Mouse (Mus musculus) MEL (cell line): ENCODE data around the gene Slc6a1. TPM values are rescaled to one million over a fixed set of nuclear protein-coding genes. Genes with fewer than 3 reads are reported as not detected.

Source experiments
- DNase-seq: peaks from one replicate; pipeline ENCODE4 v3.0.0; 2011; ENCODE audit warnings: low read depth, low spot score
- H3K27ac ChIP-seq: 2 replicates; pipeline ENCODE4 v1.5.1; 2012; ENCODE audit warnings: low read depth, mild to moderate bottlenecking, control low read depth, low read length, moderate library complexity; ENCODE audit not compliant: control insufficient read depth
- H3K27me3 ChIP-seq, 2 experiments: fragments of 150-350 bp in 1 of 2; sonication (generic) in 1 of 2; 2 replicates each; pipeline ENCODE4 v1.6.1; 2012; ENCODE audit warnings: low read length in 2 of 2, mild to moderate bottlenecking in 2 of 2, improper control_type of control experiment in 1 of 2, moderate library complexity in 1 of 2; ENCODE audit not compliant: insufficient read depth in 2 of 2, control insufficient read depth in 1 of 2
- H3K36me3 ChIP-seq, 2 experiments: 2 replicates each; pipeline ENCODE4 v1.6.1; 2012 to 2014; ENCODE audit warnings: low read length in 2 of 2, improper control_type of control experiment in 1 of 2, inconsistent platforms in 1 of 2, mild to moderate bottlenecking in 1 of 2; ENCODE audit not compliant: insufficient read depth in 2 of 2, control insufficient read depth in 1 of 2
- H3K4me1 ChIP-seq, 2 experiments: fragments of 150-350 bp in 1 of 2; sonication (generic) in 1 of 2; 2 replicates each; pipeline ENCODE4 v1.6.1; 2012; ENCODE audit warnings: low read length in 2 of 2, improper control_type of control experiment in 1 of 2, mild to moderate bottlenecking in 1 of 2; ENCODE audit not compliant: insufficient read depth in 2 of 2, control insufficient read depth in 1 of 2
- H3K4me3 ChIP-seq, 2 experiments: fragments of 150-350 bp in 1 of 2; sonication (generic) in 1 of 2; 2 replicates each; pipeline ENCODE4 v1.5.1; 2012; ENCODE audit warnings: low read depth in 2 of 2, low read length in 2 of 2, mild to moderate bottlenecking in 2 of 2, moderate library complexity in 2 of 2, control low read depth in 1 of 2, improper control_type of control experiment in 1 of 2; ENCODE audit not compliant: control insufficient read depth in 1 of 2, insufficient read depth in 1 of 2
- H3K79me2 ChIP-seq: 2 replicates; pipeline ENCODE4 v1.6.1; 2012; ENCODE audit warnings: mild to moderate bottlenecking, low read length, moderate library complexity; ENCODE audit not compliant: control insufficient read depth, poor library complexity, insufficient read depth
- H3K9ac ChIP-seq: 2 replicates; pipeline ENCODE4 v1.6.1; 2012; ENCODE audit warnings: low read depth, mild to moderate bottlenecking, control low read depth, low read length, moderate library complexity; ENCODE audit not compliant: control insufficient read depth, poor library complexity, severe bottlenecking
- H3K9me3 ChIP-seq: fragments of 150-350 bp; sonication (generic); replicated peaks from 2 replicates; pipeline ENCODE4 v1.6.1; 2012; ENCODE audit warnings: mild to moderate bottlenecking, low read length, improper control_type of control experiment, moderate library complexity; ENCODE audit not compliant: insufficient read depth
- CHD1 ChIP-seq: IDR thresholded peaks from 2 replicates; pipeline ENCODE4 v1.6.1; 2012; ENCODE audit warnings: low read depth, mild to moderate bottlenecking, inconsistent platforms, low read length, improper control_type of control experiment
- CHD2 ChIP-seq: IDR thresholded peaks from 2 replicates; pipeline ENCODE4 v1.6.1; 2011; ENCODE audit warnings: low read length, improper control_type of control experiment
- CTCF ChIP-seq, 3 experiments: IDR thresholded peaks in 2 of 3; conservative IDR thresholded peaks in 1 of 3; 2 replicates each; pipeline ENCODE4 v1.5.1; 2011 to 2012; ENCODE audit warnings: low read length in 3 of 3, low read depth in 2 of 3, mild to moderate bottlenecking in 2 of 3, improper control_type of control experiment in 1 of 3, inconsistent platforms in 1 of 3, mixed read lengths in 1 of 3, moderate library complexity in 1 of 3; ENCODE audit not compliant: control insufficient read depth in 1 of 3, insufficient read depth in 1 of 3, poor library complexity in 1 of 3, severe bottlenecking in 1 of 3
- E2F4 ChIP-seq: IDR thresholded peaks from 2 replicates; pipeline ENCODE4 v1.6.1; 2011; ENCODE audit warnings: low read depth, low read length, improper control_type of control experiment, borderline replicate concordance
- ELF1 ChIP-seq: IDR thresholded peaks from 2 replicates; pipeline ENCODE4 v1.6.1; 2014; ENCODE audit warnings: low read depth, mild to moderate bottlenecking, inconsistent platforms, low read length, improper control_type of control experiment, moderate library complexity
- EP300 ChIP-seq, 2 experiments: IDR thresholded peaks; 2 replicates each; pipeline ENCODE4 v1.6.1; 2011; ENCODE audit warnings: improper control_type of control experiment in 2 of 2, low read length in 2 of 2, low read depth in 1 of 2, mild to moderate bottlenecking in 1 of 2
- ETS1 ChIP-seq: IDR thresholded peaks from 2 replicates; pipeline ENCODE4 v1.6.1; 2012; ENCODE audit warnings: low read depth, mild to moderate bottlenecking, inconsistent platforms, low read length, improper control_type of control experiment, moderate library complexity
- GATA1 ChIP-seq: IDR thresholded peaks from 2 replicates; pipeline ENCODE4 v1.6.1; 2011; ENCODE audit warnings: low read depth, low read length, improper control_type of control experiment
- JUND ChIP-seq: IDR thresholded peaks from 2 replicates; pipeline ENCODE4 v1.6.1; 2011; ENCODE audit warnings: low read depth, mild to moderate bottlenecking, improper control_type of control experiment, low read length
- MAFK ChIP-seq: IDR thresholded peaks from 2 replicates; pipeline ENCODE4 v1.6.1; 2011; ENCODE audit warnings: low read depth, mild to moderate bottlenecking, low read length, improper control_type of control experiment, borderline replicate concordance
- MAX ChIP-seq: IDR thresholded peaks from 2 replicates; pipeline ENCODE4 v1.6.1; 2011; ENCODE audit warnings: low read length, improper control_type of control experiment
- MAZ ChIP-seq: IDR thresholded peaks from 2 replicates; pipeline ENCODE4 v1.6.1; 2012; ENCODE audit warnings: low read depth, mild to moderate bottlenecking, inconsistent platforms, low read length, improper control_type of control experiment
- MEF2A ChIP-seq: IDR thresholded peaks from 2 replicates; pipeline ENCODE4 v1.6.1; 2014; ENCODE audit warnings: low read depth, mild to moderate bottlenecking, inconsistent platforms, low read length, improper control_type of control experiment; ENCODE audit not compliant: poor library complexity, insufficient replicate concordance, severe bottlenecking; ENCODE audit errors: extremely low read depth
- MXI1 ChIP-seq: IDR thresholded peaks from 2 replicates; pipeline ENCODE4 v1.6.1; 2011; ENCODE audit warnings: mild to moderate bottlenecking, low read depth, low read length, improper control_type of control experiment
- MYB ChIP-seq: IDR thresholded peaks from 2 replicates; pipeline ENCODE4 v1.6.1; 2011; ENCODE audit warnings: mild to moderate bottlenecking, low read depth, low read length, improper control_type of control experiment
- NELFE ChIP-seq: IDR thresholded peaks from 2 replicates; pipeline ENCODE4 v1.6.1; 2011; ENCODE audit warnings: low read depth, low read length, improper control_type of control experiment
- NRF1 ChIP-seq: IDR thresholded peaks from 2 replicates; pipeline ENCODE4 v1.6.1; 2014; ENCODE audit warnings: low read depth, mild to moderate bottlenecking, inconsistent platforms, low read length, improper control_type of control experiment, moderate library complexity; ENCODE audit not compliant: poor library complexity, insufficient read depth, severe bottlenecking
- POLR2A ChIP-seq, 2 experiments: IDR thresholded peaks; 2 replicates each; pipeline ENCODE4 v1.6.1; 2011 to 2012; ENCODE audit warnings: low read length in 2 of 2, mild to moderate bottlenecking in 2 of 2, control low read depth in 1 of 2, improper control_type of control experiment in 1 of 2, low read depth in 1 of 2, moderate library complexity in 1 of 2; ENCODE audit not compliant: control insufficient read depth in 1 of 2, insufficient read depth in 1 of 2, poor library complexity in 1 of 2
- POLR2AphosphoS5 ChIP-seq: IDR thresholded peaks from 2 replicates; pipeline ENCODE4 v1.6.1; 2012; ENCODE audit warnings: low read depth, borderline replicate concordance, mild to moderate bottlenecking, inconsistent platforms, low read length, moderate library complexity, mixed read lengths
- RAD21 ChIP-seq: IDR thresholded peaks from 2 replicates; pipeline ENCODE4 v1.6.1; 2011; ENCODE audit warnings: mild to moderate bottlenecking, low read depth, low read length, improper control_type of control experiment
- RCOR1 ChIP-seq: IDR thresholded peaks from 2 replicates; pipeline ENCODE4 v1.6.1; 2012; ENCODE audit warnings: low read depth, mild to moderate bottlenecking, inconsistent platforms, low read length, improper control_type of control experiment
- SIN3A ChIP-seq: IDR thresholded peaks from 2 replicates; pipeline ENCODE4 v1.6.1; 2012; ENCODE audit warnings: low read length, improper control_type of control experiment, inconsistent platforms
- SMC3 ChIP-seq: IDR thresholded peaks from 2 replicates; pipeline ENCODE4 v1.6.1; 2011; ENCODE audit warnings: low read depth, low read length, improper control_type of control experiment
- TBP ChIP-seq: IDR thresholded peaks from 2 replicates; pipeline ENCODE4 v1.8.0; 2011; ENCODE audit warnings: low read depth, low read length, improper control_type of control experiment
- USF2 ChIP-seq, 2 experiments: IDR thresholded peaks; 2 replicates each; pipeline ENCODE4 v1.6.1; 2011 to 2012; ENCODE audit warnings: improper control_type of control experiment in 2 of 2, low read length in 2 of 2, borderline replicate concordance in 1 of 2, inconsistent platforms in 1 of 2, low read depth in 1 of 2, mild to moderate bottlenecking in 1 of 2; ENCODE audit not compliant: insufficient read depth in 1 of 2
- ZC3H11A ChIP-seq: IDR thresholded peaks from 2 replicates; pipeline ENCODE4 v1.6.1; 2012; ENCODE audit warnings: low read depth, mild to moderate bottlenecking, inconsistent platforms, low read length, improper control_type of control experiment
- ZNF384 ChIP-seq: IDR thresholded peaks from 2 replicates; pipeline ENCODE4 v1.6.1; 2012; ENCODE audit warnings: low read depth, mild to moderate bottlenecking, inconsistent platforms, low read length, improper control_type of control experiment
- polyA plus RNA-seq, 2 experiments: library from polyadenylated mRNA; stranded (reverse) in 1 of 2; unstranded in 1 of 2; fragments of >175 nt in 1 of 2; fragments of >200 nt in 1 of 2; gene quantifications; 2 replicates each; pipeline versions ENCODE4 v1.2.1 to v1.2.4; 2012; ENCODE audit warnings: low replicate concordance in 2 of 2, low read depth in 1 of 2; ENCODE audit not compliant: insufficient read length in 2 of 2, insufficient read depth in 1 of 2, missing spikeins in 1 of 2
- total RNA-seq: library from RNA; depleted of rRNA; stranded (reverse); fragments of 300-350 nt; gene quantifications from 2 replicates; pipeline ENCODE4 v1.2.3, GENCODE M21; 2012

The Slc6a1 gene
- total and polyA plus RNA-seq, 3 experiments, result not detected

GRCm38 (mm10) chr6:114267979-114268378, 14.5 kb upstream of the Slc6a1 start:
- TF ChIP-seq POLR2A (IDR thresholded peaks at IDR 0.05; ENCODE audit: control insufficient read depth in 1 of 2, insufficient read depth in 1 of 2, low read depth in 1 of 2, low read length in 2 of 2, poor library complexity in 1 of 2) (no peak), EP300 (IDR thresholded peaks at IDR 0.05; ENCODE audit: low read depth in 1 of 2, low read length in 2 of 2) (no peak), MEF2A (no peak), MAZ (no peak), E2F4 (no peak), TBP (no peak), GATA1 (no peak), MAFK (no peak), SMC3 (no peak), CHD1 (no peak), CHD2 (no peak), ELF1 (no peak), CTCF (IDR thresholded peaks at IDR 0.05 in 2 of 3, conservative IDR thresholded peaks at IDR 0.05 in 1 of 3; ENCODE audit: control insufficient read depth in 1 of 3, insufficient read depth in 1 of 3, low read depth in 2 of 3, low read length in 3 of 3, poor library complexity in 1 of 3, severe bottlenecking in 1 of 3) (no peak), ETS1 (no peak), NRF1 (no peak), JUND (no peak), POLR2AphosphoS5 (no peak)
- Histone ChIP-seq H3K9me3 (no peaks in the 10 kb centered on the region), H3K27ac (no peak overlapping the region), H3K4me1 (no peaks in the 10 kb centered on the region), H3K36me3 (no peaks in the 10 kb centered on the region), H3K9ac (no peak overlapping the region), H3K27me3 (no peaks in the 10 kb centered on the region), H3K79me2 (no peaks in the 10 kb centered on the region), H3K4me3 (no peak overlapping the region)
- DNase-seq, result no peak

GRCm38 (mm10) chr6:114269589-114269988, 12.8 kb upstream of the Slc6a1 start:
- Histone ChIP-seq H3K9ac (no peak overlapping the region), H3K27me3 (no peaks in the 10 kb centered on the region), H3K36me3 (no peaks in the 10 kb centered on the region), H3K4me3 (no peak overlapping the region), H3K27ac (no peak overlapping the region), H3K79me2 (no peaks in the 10 kb centered on the region), H3K9me3 (no peaks in the 10 kb centered on the region), H3K4me1 (no peaks in the 10 kb centered on the region)
- TF ChIP-seq ZNF384, result no peak
- TF ChIP-seq CHD2, result no peak
- no peak for TF ChIP-seq RAD21
- TF ChIP-seq ETS1, result no peak
- no peak for TF ChIP-seq CHD1
- TF ChIP-seq SIN3A, result no peak
- TF ChIP-seq MAFK, result no peak
- TF ChIP-seq NELFE, result no peak
- TF ChIP-seq MXI1, result no peak
- no peak for TF ChIP-seq POLR2A (IDR thresholded peaks at IDR 0.05; ENCODE audit: control insufficient read depth in 1 of 2, insufficient read depth in 1 of 2, low read depth in 1 of 2, low read length in 2 of 2, poor library complexity in 1 of 2)
- TF ChIP-seq TBP, result no peak
- TF ChIP-seq POLR2AphosphoS5, result no peak
- no peak for TF ChIP-seq USF2 (IDR thresholded peaks at IDR 0.05; ENCODE audit: borderline replicate concordance in 1 of 2, insufficient read depth in 1 of 2, low read depth in 1 of 2, low read length in 2 of 2)
- TF ChIP-seq MAX, result no peak
- TF ChIP-seq MYB, result no peak
- TF ChIP-seq GATA1, result no peak
- TF ChIP-seq NRF1, result no peak
- no peak for TF ChIP-seq RCOR1
- no peak for TF ChIP-seq ZC3H11A
- no peak for DNase-seq
